Mouse (Mus musculus): Measurements from ENCODE around the gene Slc27a4. TPM values are rescaled to one million over a fixed set of nuclear protein-coding genes. Genes with fewer than 3 reads are reported as not detected.

Slc27a4 gene
- 49.7 and 56.2 TPM in 2 replicates for polyA plus RNA-seq (2012; rRNA removed)

- Histone ChIP-seq H3K27ac (ENCODE audit: insufficient read depth, low read depth, low read length) (peak within 1 kb of the TSS; percentile 26; the same call in 1 of the 2 replicates), H3K36me3 (ENCODE audit: control insufficient read depth, insufficient read depth, low read length) (no peaks in the 10 kb centered on the region), H3K4me3 (ENCODE audit: insufficient read depth, low read depth, low read length) (peak within 1 kb of the TSS; percentile 96), H3K27me3 (replicated peaks; ENCODE audit: control insufficient read depth, insufficient read depth, low read length) (no peaks in the 10 kb centered on the region), H3K4me1 (ENCODE audit: control insufficient read depth, insufficient read depth, low read length) (peaks cover 7% of the 10 kb centered on the region; the same call in 1 of the 2 replicates)
- peak; percentile 98 for DNase-seq
- whole genome bisulfite sequencing = 4% methylated on average over 28 of the region's 28 CpGs
- TF ChIP-seq CTCF (conservative IDR thresholded peaks at IDR 0.05; ENCODE audit: insufficient read depth, insufficient read length, low read depth, low read length) (0 out of 2 replicates have a peak, but pooled peaks have one; percentile 7), POLR2A (IDR thresholded peaks at IDR 0.05; ENCODE audit: low read depth, low read length) (peak; percentile 49)
Measured at GRCm38 (mm10) chr2:29802075-29802826, at the start of gene Slc27a4. TSS of gene Slc27a4 (plus strand) at chr2:29802634.

GRCm38 (mm10) chr2:29755693-29756092, 46.7 kb upstream of the Slc27a4 start:
- Histone ChIP-seq H3K27me3 (replicated peaks; ENCODE audit: control insufficient read depth, insufficient read depth, low read length) (no peaks in the 10 kb centered on the region), H3K36me3 (ENCODE audit: control insufficient read depth, insufficient read depth, low read length) (no peaks in the 10 kb centered on the region), H3K4me3 (ENCODE audit: insufficient read depth, low read depth, low read length) (no peak overlapping the region), H3K27ac (ENCODE audit: insufficient read depth, low read depth, low read length) (no peak overlapping the region), H3K4me1 (ENCODE audit: control insufficient read depth, insufficient read depth, low read length) (peaks cover 3% of the 10 kb centered on the region; the same call in 1 of the 2 replicates)
- DNase-seq = no peak
- TF ChIP-seq CTCF (conservative IDR thresholded peaks at IDR 0.05; ENCODE audit: insufficient read depth, insufficient read length, low read depth, low read length) = no peak
- TF ChIP-seq POLR2A (IDR thresholded peaks at IDR 0.05; ENCODE audit: low read depth, low read length) = no peak

DNA sequence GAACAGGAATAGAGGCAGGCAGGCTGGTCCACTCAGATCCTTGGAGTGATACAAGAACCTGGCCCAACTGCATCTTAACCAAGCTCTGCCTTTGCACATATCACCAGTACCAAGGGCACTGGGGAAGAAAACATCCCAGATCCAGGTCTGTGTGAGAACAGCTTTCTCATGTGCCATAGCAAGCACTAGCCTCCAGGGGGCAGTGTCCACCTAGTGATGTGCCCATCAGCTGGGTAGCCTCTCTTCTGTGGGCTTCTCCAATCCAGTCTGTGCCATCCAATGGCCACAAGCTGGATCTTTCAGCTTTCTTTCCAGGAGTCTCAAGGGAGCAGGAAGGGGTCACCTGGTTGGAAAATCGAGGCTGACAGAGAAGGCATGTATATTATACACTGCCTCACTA, 37.6 kb upstream of the Slc27a4 start:
- WGBS = 0% methylated on average over 1 of the region's 1 CpGs
- Histone ChIP-seq H3K27ac (ENCODE audit: insufficient read depth, low read depth, low read length) (no peak overlapping the region), H3K27me3 (replicated peaks; ENCODE audit: control insufficient read depth, insufficient read depth, low read length) (no peaks in the 10 kb centered on the region), H3K4me3 (ENCODE audit: insufficient read depth, low read depth, low read length) (no peak overlapping the region), H3K4me1 (ENCODE audit: control insufficient read depth, insufficient read depth, low read length) (peaks cover 6% of the 10 kb centered on the region; the same call in 1 of the 2 replicates), H3K36me3 (ENCODE audit: control insufficient read depth, insufficient read depth, low read length) (no peaks in the 10 kb centered on the region)
- DNase-seq = peak; percentile 70
- TF ChIP-seq CTCF (conservative IDR thresholded peaks at IDR 0.05; ENCODE audit: insufficient read depth, insufficient read length, low read depth, low read length) = peak; percentile 97
- TF ChIP-seq POLR2A (IDR thresholded peaks at IDR 0.05; ENCODE audit: low read depth, low read length) = no peak

- H3K36me3 ChIP-seq (ENCODE audit: control insufficient read depth, insufficient read depth, low read length) = no peaks in the 10 kb centered on the region
- TF ChIP-seq POLR2A (IDR thresholded peaks at IDR 0.05; ENCODE audit: low read depth, low read length) (no peak), CTCF (conservative IDR thresholded peaks at IDR 0.05; ENCODE audit: insufficient read depth, insufficient read length, low read depth, low read length) (no peak)
- peak; percentile 69 for DNase-seq
- peaks cover 6% of the 10 kb centered on the region; the same call in 1 of the 2 replicates for H3K4me1 ChIP-seq (ENCODE audit: control insufficient read depth, insufficient read depth, low read length)
- no peak overlapping the region for H3K4me3 ChIP-seq (ENCODE audit: insufficient read depth, low read depth, low read length)
- H3K27ac ChIP-seq (ENCODE audit: insufficient read depth, low read depth, low read length) = peak overlapping the region; percentile 72
- 30% methylated on average over 11 of the region's 11 CpGs for WGBS
- H3K27me3 ChIP-seq (replicated peaks; ENCODE audit: control insufficient read depth, insufficient read depth, low read length) = no peaks in the 10 kb centered on the region
Measured at GRCm38 (mm10) chr2:29767976-29768709, 34.3 kb upstream of the Slc27a4 start.

DNA sequence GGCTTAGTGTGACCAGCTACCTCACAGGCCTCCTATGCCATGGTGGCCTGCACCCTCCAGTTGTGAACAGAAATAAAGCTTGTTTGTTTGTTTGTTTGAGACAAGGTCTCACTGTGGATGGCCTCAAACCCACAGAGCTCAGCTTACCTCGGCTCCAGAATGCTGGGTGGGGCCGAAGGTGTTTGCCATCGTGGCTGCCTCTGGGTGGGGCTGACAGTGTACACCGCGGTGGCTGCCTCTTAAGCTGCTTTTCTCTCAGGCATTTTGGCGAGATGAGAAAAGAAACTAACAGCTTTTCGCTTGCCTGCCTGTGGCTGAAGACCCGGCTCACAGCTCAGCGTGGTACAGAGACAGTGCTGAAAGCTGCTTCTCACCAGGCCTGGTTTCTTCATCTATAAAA, 33.5 kb upstream of the Slc27a4 start:
- H3K27me3 ChIP-seq (replicated peaks; ENCODE audit: control insufficient read depth, insufficient read depth, low read length) = no peaks in the 10 kb centered on the region
- H3K4me1 ChIP-seq (ENCODE audit: control insufficient read depth, insufficient read depth, low read length) = peaks cover 6% of the 10 kb centered on the region; the same call in 1 of the 2 replicates
- no peaks in the 10 kb centered on the region for H3K36me3 ChIP-seq (ENCODE audit: control insufficient read depth, insufficient read depth, low read length)
- H3K4me3 ChIP-seq (ENCODE audit: insufficient read depth, low read depth, low read length) = no peak overlapping the region
- no peak for TF ChIP-seq POLR2A (IDR thresholded peaks at IDR 0.05; ENCODE audit: low read depth, low read length)
- no peak for TF ChIP-seq CTCF (conservative IDR thresholded peaks at IDR 0.05; ENCODE audit: insufficient read depth, insufficient read length, low read depth, low read length)
- no peak overlapping the region for H3K27ac ChIP-seq (ENCODE audit: insufficient read depth, low read depth, low read length)
- 67% methylated on average over 9 of the region's 9 CpGs for WGBS
- DNase-seq = no peak

- no peak overlapping the region for H3K27ac ChIP-seq (ENCODE audit: insufficient read depth, low read depth, low read length)
- 0 out of 2 replicates have a peak, but pooled peaks have one; percentile 22 for TF ChIP-seq CTCF (conservative IDR thresholded peaks at IDR 0.05; ENCODE audit: insufficient read depth, insufficient read length, low read depth, low read length)
- no peak for TF ChIP-seq POLR2A (IDR thresholded peaks at IDR 0.05; ENCODE audit: low read depth, low read length)
- H3K4me1 ChIP-seq (ENCODE audit: control insufficient read depth, insufficient read depth, low read length) = peaks cover 6% of the 10 kb centered on the region; the same call in 1 of the 2 replicates
- no peaks in the 10 kb centered on the region for H3K36me3 ChIP-seq (ENCODE audit: control insufficient read depth, insufficient read depth, low read length)
- no peaks in the 10 kb centered on the region for H3K27me3 ChIP-seq (replicated peaks; ENCODE audit: control insufficient read depth, insufficient read depth, low read length)
- no peak overlapping the region for H3K4me3 ChIP-seq (ENCODE audit: insufficient read depth, low read depth, low read length)
- no peak for DNase-seq
Measured at GRCm38 (mm10) chr2:29770162-29770561, 32.3 kb upstream of the Slc27a4 start.

All from kidney, adult 2 months (tissue).